Mouse (Mus musculus) spleen, postnatal 10 days (tissue): Measurements from ENCODE around the gene Pcare.

Experiments used
- DNase-seq, 2 experiments: peaks; one replicate each; pipeline ENCODE4 v3.0.0; 2021 to 2022; ENCODE audit warnings: low spot score in 2 of 2

The Pcare gene

GRCm38 (mm10) chr17:71730655-71731054, 22.0 kb downstream of the Pcare start:
- no peak for DNase-seq

- no peak for DNase-seq
Observed at GRCm38 (mm10) chr17:71721019-71721418, 31.7 kb downstream of the Pcare start.

- no peak for DNase-seq
Observed at GRCm38 (mm10) chr17:71720434-71720833, 32.3 kb downstream of the Pcare start.

DNA sequence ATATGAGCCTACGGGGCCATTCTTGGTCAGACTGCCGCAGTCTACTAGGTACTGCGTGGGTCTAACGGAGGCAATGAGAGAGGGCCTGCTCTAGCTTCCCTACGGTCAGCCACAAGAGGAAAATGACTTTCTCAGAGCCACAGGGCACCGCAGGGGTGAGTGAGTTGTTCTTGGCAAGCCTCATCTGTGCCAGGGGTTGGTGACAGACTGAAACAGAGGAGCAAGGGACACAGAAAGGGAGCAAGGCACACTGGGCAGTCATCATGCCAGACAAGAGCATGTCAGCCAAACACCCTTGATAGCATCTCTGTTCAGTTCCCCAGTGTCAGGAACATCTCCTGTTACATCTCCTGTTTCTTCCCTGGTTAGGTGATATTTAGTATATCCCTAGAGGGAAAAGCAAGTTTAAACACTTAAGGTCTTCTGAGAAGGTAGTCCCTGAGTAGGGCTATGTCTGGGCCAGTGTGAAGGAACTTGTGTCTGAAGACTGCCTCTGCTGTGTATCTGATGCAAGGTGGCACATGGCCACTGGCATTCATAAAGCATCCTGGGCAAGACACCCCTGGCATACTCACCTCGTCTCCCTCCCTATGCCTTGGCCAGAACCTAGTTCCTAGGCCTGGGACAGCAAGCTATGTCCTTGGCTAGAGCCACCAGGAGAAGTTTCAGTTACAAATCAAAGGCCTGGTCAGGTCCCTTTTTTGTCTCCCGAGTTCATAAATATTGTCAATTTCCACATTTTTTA, 34.6 kb downstream of the Pcare start:
- no peak for DNase-seq

DNA sequence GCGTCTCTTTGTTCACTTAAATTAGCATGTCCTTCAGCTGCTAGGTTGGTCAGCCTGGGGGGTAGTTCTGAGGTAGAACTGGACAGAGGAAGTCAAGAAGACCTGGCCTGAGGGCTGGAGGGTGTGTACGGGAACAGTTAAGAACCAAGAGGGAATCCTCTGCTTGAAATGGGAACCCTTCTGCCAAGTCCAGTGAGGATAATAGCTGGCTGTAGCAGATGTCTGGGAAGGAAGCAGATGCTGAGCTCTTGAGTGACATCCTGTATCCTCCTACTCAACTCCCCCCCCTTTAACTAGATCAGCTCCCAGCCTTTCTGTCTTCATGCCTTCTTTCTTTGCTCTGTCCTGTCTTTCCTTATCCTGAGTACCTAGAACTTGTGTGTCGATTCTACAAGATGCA, 37.7 kb downstream of the Pcare start:
- DNase-seq: no peak

- DNase-seq: no peak
Observed at GRCm38 (mm10) chr17:71712279-71712678, 40.4 kb downstream of the Pcare start.

GRCm38 (mm10) chr17:71707715-71708114, 45.0 kb downstream of the Pcare start:
- no peak for DNase-seq

GRCm38 (mm10) chr17:71705550-71706480, 46.9 kb downstream of the Pcare start:
- no peak for DNase-seq

- DNase-seq: no peak
Observed at GRCm38 (mm10) chr17:71705113-71705512, 47.6 kb downstream of the Pcare start.

DNA sequence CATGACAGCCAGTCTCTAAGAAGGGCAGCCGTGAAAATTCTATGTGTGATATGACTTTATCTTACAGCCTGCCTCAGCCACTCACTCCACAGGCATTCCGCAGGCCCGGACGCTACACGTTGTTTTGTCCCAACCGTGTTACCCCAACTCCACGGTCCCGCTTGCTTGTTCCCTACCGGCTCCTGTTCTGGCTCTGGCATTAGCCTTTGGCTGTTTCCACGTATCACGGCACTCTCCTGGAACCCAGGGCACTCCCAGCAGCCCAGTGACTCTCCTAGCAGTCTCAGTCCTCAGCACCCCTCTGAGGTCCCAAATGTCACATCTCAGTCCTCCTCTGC, 54.1 kb downstream of the Pcare start:
- DNase-seq: no peak

GRCm38 (mm10) chr17:71697896-71698618, 54.6 kb downstream of the Pcare start:
- DNase-seq: no peak

- no peak for DNase-seq
Observed at GRCm38 (mm10) chr17:71696396-71696795, 56.3 kb downstream of the Pcare start.

GRCm38 (mm10) chr17:71695716-71696315, 56.9 kb downstream of the Pcare start:
- no peak for DNase-seq

DNA sequence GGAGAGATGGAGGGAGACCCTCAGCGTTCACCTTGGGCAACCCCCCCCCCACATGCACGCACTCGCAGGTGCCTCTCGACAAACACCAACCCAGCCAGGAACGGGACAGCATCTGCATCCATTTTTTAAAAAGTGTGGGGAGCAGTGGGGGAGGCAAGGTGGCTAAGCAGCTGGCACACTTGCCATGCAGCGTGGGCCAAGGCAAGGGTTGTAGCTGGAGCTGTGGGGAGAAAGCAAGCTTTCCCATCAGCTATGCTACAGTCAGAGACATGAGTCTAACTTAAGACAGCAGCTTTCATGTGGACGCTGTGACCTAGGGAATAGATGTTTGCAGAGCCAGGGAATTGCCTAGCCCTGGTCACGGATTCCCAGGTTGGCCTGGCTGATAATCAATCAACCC, 57.5 kb downstream of the Pcare start:
- no peak for DNase-seq

DNA sequence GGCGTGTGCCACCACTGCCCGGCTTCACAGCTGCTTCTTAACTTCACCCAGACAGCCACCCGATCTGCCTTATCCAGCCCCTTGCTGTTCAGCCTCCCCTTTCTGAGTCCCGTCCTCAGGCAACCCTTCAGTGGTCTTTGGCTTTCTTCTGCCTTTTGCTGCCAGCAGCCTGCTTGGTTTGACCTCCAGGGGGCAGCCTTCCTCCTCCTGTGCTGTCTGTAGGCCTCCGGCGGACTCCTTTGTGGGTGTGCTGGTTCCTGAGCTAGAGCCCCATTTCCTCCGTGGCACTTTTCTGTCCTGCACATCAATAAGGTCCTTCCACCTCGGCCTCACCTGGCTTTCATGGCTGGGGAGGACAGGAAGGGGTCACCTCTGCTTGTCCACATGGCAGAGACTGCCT, 58.9 kb downstream of the Pcare start:
- peak; percentile 11 to 43 for DNase-seq
